Mouse (Mus musculus): ENCODE measurements at regions not wholly inside any gene's neighbourhood (a gene's known extent, or its start where the extent isn't known, plus 50 kb on each side); places are given as distances from the start of the nearest gene placed in this dataset.

GRCm38 (mm10) chr1:92776353-92776752, 55.1 kb upstream of the Gpc1 start:
- no peak overlapping the region for H3K4me3 ChIP-seq (ENCODE audit: control insufficient read depth in 1 of 2, insufficient read depth in 1 of 2, low read depth in 2 of 2, low read length in 2 of 2)
- no peaks in the 10 kb centered on the region for H3K27me3 ChIP-seq (ENCODE audit: control insufficient read depth in 1 of 2, insufficient read depth in 2 of 2, low read length in 2 of 2)
- H3K27ac ChIP-seq (ENCODE audit: control insufficient read depth, low read depth, low read length) = no peak overlapping the region
- H3K79me2 ChIP-seq (ENCODE audit: control insufficient read depth, insufficient read depth, low read length, poor library complexity) = no peaks in the 10 kb centered on the region
- no peaks in the 10 kb centered on the region for H3K36me3 ChIP-seq (ENCODE audit: control insufficient read depth in 1 of 2, insufficient read depth in 2 of 2, low read length in 2 of 2)
- no peaks in the 10 kb centered on the region for H3K9me3 ChIP-seq (replicated peaks; ENCODE audit: insufficient read depth, low read length)
- DNase-seq (ENCODE audit: low read depth, low spot score) = no peak
- no peak for TF ChIP-seq TAL1 (IDR thresholded peaks at IDR 0.05; ENCODE audit: low read length)
- H3K4me1 ChIP-seq (ENCODE audit: control insufficient read depth in 1 of 2, insufficient read depth in 2 of 2, low read length in 2 of 2) = no peaks in the 10 kb centered on the region
- H3K9ac ChIP-seq (ENCODE audit: control insufficient read depth, low read depth, low read length, poor library complexity, severe bottlenecking) = no peak overlapping the region

- no peaks in the 10 kb centered on the region for H3K4me1 ChIP-seq (ENCODE audit: control insufficient read depth in 1 of 2, insufficient read depth in 2 of 2, low read length in 2 of 2)
- no peak for DNase-seq (ENCODE audit: low read depth, low spot score)
- no peaks in the 10 kb centered on the region for H3K79me2 ChIP-seq (ENCODE audit: control insufficient read depth, insufficient read depth, low read length, poor library complexity)
- no peak overlapping the region for H3K27ac ChIP-seq (ENCODE audit: control insufficient read depth, low read depth, low read length)
- H3K27me3 ChIP-seq (ENCODE audit: control insufficient read depth in 1 of 2, insufficient read depth in 2 of 2, low read length in 2 of 2) = no peaks in the 10 kb centered on the region
- H3K4me3 ChIP-seq (ENCODE audit: control insufficient read depth in 1 of 2, insufficient read depth in 1 of 2, low read depth in 2 of 2, low read length in 2 of 2) = no peak overlapping the region
- no peak overlapping the region for H3K9ac ChIP-seq (ENCODE audit: control insufficient read depth, low read depth, low read length, poor library complexity, severe bottlenecking)
- TF ChIP-seq MAZ (IDR thresholded peaks at IDR 0.05; ENCODE audit: low read depth, low read length) (no peak), BHLHE40 (IDR thresholded peaks at IDR 0.05; ENCODE audit: borderline replicate concordance, low read depth, low read length) (no peak), ZKSCAN1 (IDR thresholded peaks at IDR 0.05; ENCODE audit: low read depth, low read length) (no peak), TBP (IDR thresholded peaks at IDR 0.05; ENCODE audit: low read depth, low read length) (no peak), KAT2A (conservative IDR thresholded peaks at IDR 0.05; ENCODE audit: low read depth, low read length) (no peak), CTCF (IDR thresholded peaks at IDR 0.05 in 2 of 3, conservative IDR thresholded peaks at IDR 0.05 in 1 of 3; ENCODE audit: control insufficient read depth in 1 of 3, insufficient read depth in 1 of 3, low read depth in 2 of 3, low read length in 3 of 3, poor library complexity in 1 of 3, severe bottlenecking in 1 of 3) (no peak), USF2 (IDR thresholded peaks at IDR 0.05; ENCODE audit: borderline replicate concordance in 1 of 2, insufficient read depth in 1 of 2, low read depth in 1 of 2, low read length in 2 of 2) (no peak), UBTF (IDR thresholded peaks at IDR 0.05; ENCODE audit: borderline replicate concordance, insufficient read depth, low read depth, low read length) (no peak), NRF1 (IDR thresholded peaks at IDR 0.05; ENCODE audit: insufficient read depth, low read depth, low read length, poor library complexity, severe bottlenecking) (no peak), MEF2A (IDR thresholded peaks at IDR 0.05; ENCODE audit: extremely low read depth, insufficient replicate concordance, low read depth, low read length, poor library complexity, severe bottlenecking) (no peak), NELFE (IDR thresholded peaks at IDR 0.05; ENCODE audit: low read depth, low read length) (no peak), EP300 (IDR thresholded peaks at IDR 0.05; ENCODE audit: low read depth in 1 of 2, low read length in 2 of 2) (no peak), POLR2AphosphoS5 (IDR thresholded peaks at IDR 0.05; ENCODE audit: borderline replicate concordance, low read depth, low read length) (no peak), MXI1 (IDR thresholded peaks at IDR 0.05; ENCODE audit: low read depth, low read length) (no peak), MAFK (IDR thresholded peaks at IDR 0.05; ENCODE audit: borderline replicate concordance, low read depth, low read length) (no peak), TCF12 (IDR thresholded peaks at IDR 0.05; ENCODE audit: low read depth, low read length) (no peak), HCFC1 (IDR thresholded peaks at IDR 0.05; ENCODE audit: low read depth, low read length) (no peak), SIN3A (IDR thresholded peaks at IDR 0.05; ENCODE audit: low read length) (no peak), POLR2A (IDR thresholded peaks at IDR 0.05; ENCODE audit: control insufficient read depth in 1 of 2, insufficient read depth in 1 of 2, low read depth in 1 of 2, low read length in 2 of 2, poor library complexity in 1 of 2) (no peak), JUND (IDR thresholded peaks at IDR 0.05; ENCODE audit: low read depth, low read length) (no peak)
- H3K36me3 ChIP-seq (ENCODE audit: control insufficient read depth in 1 of 2, insufficient read depth in 2 of 2, low read length in 2 of 2) = no peaks in the 10 kb centered on the region
- H3K9me3 ChIP-seq (replicated peaks; ENCODE audit: insufficient read depth, low read length) = no peaks in the 10 kb centered on the region
These were observed 55.5 kb upstream of the Gpc1 start for GRCm38 (mm10) chr1:92775908-92776307.
